Mouse (Mus musculus): ENCODE measurements around the gene Gtf3a. TPM values are rescaled to one million over a fixed set of nuclear protein-coding genes. Genes with fewer than 3 reads are reported as not detected.

Gtf3a gene
- total and polyA plus RNA-seq, 3 experiments = 110 to 133 (median 130) TPM

GRCm38 (mm10) chr5:146931422-146931821, 17.0 kb upstream of the Gtf3a start:
- Histone ChIP-seq H3K9ac (ENCODE audit: insufficient read depth, low read depth) (no peak overlapping the region), H3K79me2 (replicated peaks; ENCODE audit: control insufficient read depth, extremely low read depth, insufficient read depth, poor library complexity, severe bottlenecking) (no peaks in the 10 kb centered on the region), H3K4me1 (ENCODE audit: control insufficient read depth in 1 of 2, insufficient read depth in 2 of 2) (peaks cover 3 to 7% of the 10 kb centered on the region in 2 experiments; a peak in 3 of 4 replicates), H3K36me3 (replicated peaks in 1 of 2; ENCODE audit: control insufficient read depth in 1 of 2, insufficient read depth in 1 of 2, low read length in 1 of 2) (no peaks in the 10 kb centered on the region), H3K27ac (ENCODE audit: insufficient read depth, low read depth) (no peak overlapping the region), H3K9me3 (replicated peaks; ENCODE audit: low read length) (no peaks in the 10 kb centered on the region), H3K4me3 (replicated peaks in 1 of 3; ENCODE audit: low read depth in 2 of 3, low read length in 2 of 3, poor library complexity in 1 of 3) (no peak overlapping the region), H3K4me2 (ENCODE audit: insufficient read depth, low read depth, poor library complexity, severe bottlenecking) (no peak overlapping the region), H3K27me3 (replicated peaks) (no peaks in the 10 kb centered on the region)
- in situ Hi-C loops (cut with MboI; ENCODE audit: low pct_ligation_motif_present, low pct_unique_long_range_greater_than_20kb, low sequenced_read_pairs) (no loop called here), dilution Hi-C loops (cut with MboI; ENCODE audit: extremely low pct_ligation_motif_present, extremely low pct_unique_long_range_greater_than_20kb, low sequenced_read_pairs) (no loop called here)
- DNase-seq (ENCODE audit: extremely low read depth) = no peak
- TF ChIP-seq ETS1 (conservative IDR thresholded peaks at IDR 0.05; ENCODE audit: low read depth, low read length) = no peak
- no peak for TF ChIP-seq ELF1 (IDR thresholded peaks at IDR 0.05; ENCODE audit: low read depth, low read length)
- TF ChIP-seq MEF2A (IDR thresholded peaks at IDR 0.05; ENCODE audit: borderline replicate concordance, low read depth, low read length) = no peak
- TF ChIP-seq SIN3A (IDR thresholded peaks at IDR 0.05; ENCODE audit: low read length) = no peak
- TF ChIP-seq UBTF (IDR thresholded peaks at IDR 0.05; ENCODE audit: low read depth, low read length) = no peak
- TF ChIP-seq NRF1 (IDR thresholded peaks at IDR 0.05; ENCODE audit: low read depth, low read length) = no peak
- no peak for TF ChIP-seq CHD1 (IDR thresholded peaks at IDR 0.05; ENCODE audit: low read depth, low read length)
- no peak for TF ChIP-seq RCOR1 (conservative IDR thresholded peaks at IDR 0.05; ENCODE audit: low read depth, low read length)
- TF ChIP-seq CTCF (conservative IDR thresholded peaks at IDR 0.05 in 1 of 2, IDR thresholded peaks at IDR 0.05 in 1 of 2; ENCODE audit: low read depth in 2 of 2, low read length in 2 of 2) = no peak
- no peak for TF ChIP-seq ZMIZ1 (IDR thresholded peaks at IDR 0.05; ENCODE audit: low read depth, low read length)
- no peak for TF ChIP-seq POLR2A (IDR thresholded peaks at IDR 0.05; ENCODE audit: low read depth, low read length)
- TF ChIP-seq MXI1 (IDR thresholded peaks at IDR 0.05; ENCODE audit: low read depth, low read length) = no peak
- TF ChIP-seq JUN (IDR thresholded peaks at IDR 0.05; ENCODE audit: insufficient read depth, low read depth, low read length) = no peak

DNA sequence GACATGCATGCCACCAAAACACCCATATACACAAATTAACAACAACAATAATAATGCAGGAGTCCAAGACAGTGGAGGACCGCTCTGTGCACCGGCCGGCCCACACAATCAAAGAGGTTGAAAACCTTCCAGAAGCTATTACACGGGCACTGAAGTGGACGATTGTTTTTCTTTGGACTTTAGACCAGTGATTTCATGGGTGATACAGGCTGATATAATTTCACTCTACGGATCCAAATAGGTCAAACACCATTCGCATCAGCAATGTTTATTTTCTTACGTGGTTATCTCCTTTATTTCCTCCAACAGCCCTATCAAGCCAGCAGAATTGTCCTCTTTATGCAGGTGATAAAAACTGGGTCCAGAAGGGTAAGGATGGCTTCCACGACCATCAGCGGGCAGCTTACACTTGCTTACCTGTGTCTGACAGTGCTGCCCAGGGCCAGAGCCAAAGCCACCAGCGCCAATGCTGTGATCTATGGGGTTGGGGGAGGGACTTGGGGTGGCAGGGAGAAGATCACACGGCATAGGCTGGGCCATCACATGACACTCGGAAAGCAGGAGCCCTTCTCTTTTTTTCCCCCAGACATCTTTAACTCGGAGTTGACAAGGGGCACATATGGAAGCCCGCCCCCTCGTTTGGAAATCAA, 16.4 kb upstream of the Gtf3a start:
- no peaks in the 10 kb centered on the region for H3K9me3 ChIP-seq (replicated peaks; ENCODE audit: low read length)
- H3K9ac ChIP-seq (ENCODE audit: insufficient read depth, low read depth) = no peak overlapping the region
- in situ Hi-C loops (cut with MboI; ENCODE audit: low pct_ligation_motif_present, low pct_unique_long_range_greater_than_20kb, low sequenced_read_pairs) = no loop called here
- TF ChIP-seq POLR2AphosphoS2 (IDR thresholded peaks at IDR 0.05; ENCODE audit: low read depth, low read length) = no peak
- TF ChIP-seq TBP (conservative IDR thresholded peaks at IDR 0.05; ENCODE audit: low read depth, low read length) = no peak
- H3K36me3 ChIP-seq (replicated peaks in 1 of 2; ENCODE audit: control insufficient read depth in 1 of 2, insufficient read depth in 1 of 2, low read length in 1 of 2) = no peaks in the 10 kb centered on the region
- H3K4me1 ChIP-seq (ENCODE audit: control insufficient read depth in 1 of 2, insufficient read depth in 2 of 2) = peaks cover 3 to 7% of the 10 kb centered on the region in 2 experiments; a peak in 3 of 4 replicates
- H3K4me2 ChIP-seq (ENCODE audit: insufficient read depth, low read depth, poor library complexity, severe bottlenecking) = no peak overlapping the region
- DNase-seq (ENCODE audit: extremely low read depth) = no peak
- H3K27me3 ChIP-seq (replicated peaks) = no peaks in the 10 kb centered on the region
- H3K27ac ChIP-seq (ENCODE audit: insufficient read depth, low read depth) = no peak overlapping the region
- no peaks in the 10 kb centered on the region for H3K79me2 ChIP-seq (replicated peaks; ENCODE audit: control insufficient read depth, extremely low read depth, insufficient read depth, poor library complexity, severe bottlenecking)
- dilution Hi-C loops (cut with MboI; ENCODE audit: extremely low pct_ligation_motif_present, extremely low pct_unique_long_range_greater_than_20kb, low sequenced_read_pairs) = no loop called here
- no peak overlapping the region for H3K4me3 ChIP-seq (replicated peaks in 1 of 3; ENCODE audit: low read depth in 2 of 3, low read length in 2 of 3, poor library complexity in 1 of 3)
